Mouse (Mus musculus): ENCODE measurements around the gene Cpeb2.

GRCm38 (mm10) chr5:43232149-43232479, 856 bp upstream of the Cpeb2 start:
- TF ChIP-seq CTCF (IDR thresholded peaks at IDR 0.05; ENCODE audit: low read depth), result no peak
- no peak for TF ChIP-seq EP300 (optimal IDR thresholded peaks at IDR 0.05)
